7 mouse cellular contexts compared by ENCODE assay signal in the genomic region with DNA sequence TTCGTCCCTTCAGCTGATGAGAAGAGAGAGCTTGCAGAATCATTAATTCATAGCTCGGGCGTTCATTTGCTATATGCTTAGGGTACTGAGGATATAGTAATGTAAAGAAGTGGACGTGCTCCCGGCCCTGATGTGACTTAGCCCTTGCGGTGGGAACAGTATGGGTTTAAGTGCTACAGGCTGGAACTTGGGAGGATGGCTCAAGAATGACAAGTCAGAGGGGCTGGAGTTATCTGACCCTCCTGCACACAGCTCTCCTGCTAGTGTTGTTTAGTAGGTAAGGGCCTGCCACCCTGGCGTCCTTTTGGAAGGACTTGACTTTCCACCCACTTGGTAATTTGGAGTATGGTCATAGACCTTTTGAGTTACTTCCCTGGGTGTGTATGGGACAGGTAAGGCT. TPM values are rescaled to one million over a fixed set of nuclear protein-coding genes. Genes with fewer than 3 reads are reported as not detected.
DNase-seq lines count a peak whose midpoint lies in the region; ATAC-seq and TF ChIP-seq lines count a peak whose summit lies in the region.

No protein-coding gene starts in this region.

- H3K9ac ChIP-seq in limb, embryonic 14.5 days (ENCODE audit: low read depth, low read length, severe bottlenecking), result peak overlapping the region; percentile 95
- H3K9ac ChIP-seq in stomach, embryonic 16.5 days (ENCODE audit: low read length), result peak overlapping the region; percentile 93

- no peak for TF ChIP-seq POLR2A in limb, embryonic 14.5 days (IDR thresholded peaks at IDR 0.05; ENCODE audit: borderline replicate concordance, extremely low read depth, insufficient read depth, insufficient read length)

- DNase-seq in limb, embryonic 14.5 days (ENCODE audit: low spot score), result no peak
- DNase-seq in adrenal gland, postnatal 4 days (ENCODE audit: low spot score in 2 of 2), result no peak
- DNase-seq in adrenal gland, adult 18-20 months (ENCODE audit: low spot score in 2 of 2), result no peak

- H3K4me1 ChIP-seq in megakaryocyte, embryonic 14.5 days, result peaks cover 68% of the 10 kb centered on the region
- H3K4me1 ChIP-seq in limb, embryonic 14.5 days (ENCODE audit: control insufficient read depth, insufficient read depth, low read length), result peaks cover 23% of the 10 kb centered on the region
- peaks cover 39% of the 10 kb centered on the region for H3K4me1 ChIP-seq in stomach, embryonic 16.5 days (ENCODE audit: control insufficient read depth, insufficient read depth, low read length)

- no peaks in the 10 kb centered on the region for H3K27me3 ChIP-seq in megakaryocyte, embryonic 14.5 days (replicated peaks)
- no peaks in the 10 kb centered on the region for H3K27me3 ChIP-seq in limb, embryonic 14.5 days (ENCODE audit: control insufficient read depth, insufficient read depth, low read length)
- no peaks in the 10 kb centered on the region for H3K27me3 ChIP-seq in stomach, embryonic 16.5 days (ENCODE audit: control insufficient read depth, insufficient read depth, low read length)

- 36% methylated on average over 7 of the region's 7 CpGs for WGBS in limb, embryonic 14.5 days
- 31% methylated on average over 7 of the region's 7 CpGs for WGBS in stomach, embryonic 16.5 days

- H3K4me2 ChIP-seq in limb, embryonic 14.5 days (replicated peaks; ENCODE audit: low read depth, low read length, severe bottlenecking), result peak overlapping the region; percentile 96
- peak overlapping the region; percentile 94 for H3K4me2 ChIP-seq in stomach, embryonic 16.5 days (ENCODE audit: low read depth, low read length)

- H3K9me3 ChIP-seq in megakaryocyte, embryonic 14.5 days, result 0 out of 2 replicates have a peak, but pooled peaks cover 2% of the 10 kb centered on the region
- H3K9me3 ChIP-seq in limb, embryonic 14.5 days (ENCODE audit: control insufficient read depth, low read length), result no peaks in the 10 kb centered on the region
- H3K9me3 ChIP-seq in stomach, embryonic 16.5 days (replicated peaks; ENCODE audit: control insufficient read depth, low read length), result no peaks in the 10 kb centered on the region; the same call in 1 of the 2 replicates

- ATAC-seq in megakaryocyte, adult 5-6 weeks (ENCODE audit: poor library complexity, severe bottlenecking), result no peak
- peak; percentile 3; the same call in 1 of the 2 replicates for ATAC-seq in erythroid progenitor cell, adult 5-6 weeks (replicated peaks; ENCODE audit: low FRiP score, poor library complexity, severe bottlenecking)
- no peak for ATAC-seq in limb, embryonic 14.5 days (ENCODE audit: low FRiP score, low read depth)
- no peak for ATAC-seq in stomach, embryonic 16.5 days (ENCODE audit: insufficient read depth, low FRiP score)

- H3K4me3 ChIP-seq in megakaryocyte, embryonic 14.5 days (replicated peaks), result peak overlapping the region; percentile 98
- H3K4me3 ChIP-seq in limb, embryonic 14.5 days (replicated peaks; ENCODE audit: low read length), result peak overlapping the region; percentile 88
- peak overlapping the region; percentile 92 for H3K4me3 ChIP-seq in stomach, embryonic 16.5 days (replicated peaks; ENCODE audit: low read length)

- H3K36me3 ChIP-seq in megakaryocyte, embryonic 14.5 days (replicated peaks; ENCODE audit: low read length), result peaks cover 24% of the 10 kb centered on the region
- H3K36me3 ChIP-seq in limb, embryonic 14.5 days (ENCODE audit: control insufficient read depth, insufficient read depth, low read length), result no peaks in the 10 kb centered on the region
- no peaks in the 10 kb centered on the region for H3K36me3 ChIP-seq in stomach, embryonic 16.5 days (ENCODE audit: control insufficient read depth, insufficient read depth, low read length)

- no peak overlapping the region for H3K27ac ChIP-seq in limb, embryonic 14.5 days (replicated peaks; ENCODE audit: low read depth, low read length)
- peak overlapping the region; percentile 92 for H3K27ac ChIP-seq in stomach, embryonic 16.5 days (ENCODE audit: low read length)

RNA-seq across cellular contexts. Expression of a gene that starts 0.9 kb away (rescaled TPM):
- 2.9 and 6.8 TPM in 2 replicates for polyA plus RNA-seq in megakaryocyte, embryonic 14.5 days (2012; ENCODE audit: insufficient read depth, low replicate concordance)
- 107 and 111 TPM in 2 replicates for total RNA-seq in megakaryocyte, adult 5-6 weeks (2015)
- 93.2 and 110 TPM in 2 replicates for total RNA-seq in megakaryocyte, adult 5-6 weeks (2017)
- 292 and 362 TPM in 2 replicates for total RNA-seq in erythroid progenitor cell, adult 5-6 weeks (2015; ENCODE audit: low replicate concordance)
- 249 and 315 TPM in 2 replicates for total RNA-seq in erythroid progenitor cell, adult 5-6 weeks (2017; ENCODE audit: low replicate concordance)
- 40.8 and 45.6 TPM in 2 replicates for polyA plus RNA-seq in limb, embryonic 14.5 days (2012; rRNA removed)
- polyA plus RNA-seq in limb, embryonic 14.5 days (2014; fragmentation: Nextera tagmentation; extraction: Ambion mirVana), result 106 and 113 TPM in 2 replicates
- polyA plus RNA-seq in stomach, embryonic 16.5 days (2015; fragmentation: Nextera tagmentation; extraction: Ambion mirVana), result 145 and 150 TPM in 2 replicates
- total RNA-seq in adrenal gland, postnatal 4 days (2021), result 100 to 1,000 TPM; 157 to 162 TPM
- total RNA-seq in adrenal gland, adult 18-20 months (2021), result 100 to 1,000 TPM; 219 to 247 TPM

RNA-seq across cellular contexts. Expression of a gene that starts 18.7 kb away (rescaled TPM):
- polyA plus RNA-seq in megakaryocyte, embryonic 14.5 days (2012; ENCODE audit: insufficient read depth, low replicate concordance), result not detected in 2 replicates
- not detected in 2 replicates for total RNA-seq in megakaryocyte, adult 5-6 weeks (2015)
- total RNA-seq in megakaryocyte, adult 5-6 weeks (2017), result not detected in 2 replicates
- not detected in 2 replicates for total RNA-seq in erythroid progenitor cell, adult 5-6 weeks (2015; ENCODE audit: low replicate concordance)
- not detected in 2 replicates for total RNA-seq in erythroid progenitor cell, adult 5-6 weeks (2017; ENCODE audit: low replicate concordance)
- not detected in 2 replicates for polyA plus RNA-seq in limb, embryonic 14.5 days (2012; rRNA removed)
- polyA plus RNA-seq in limb, embryonic 14.5 days (2014; fragmentation: Nextera tagmentation; extraction: Ambion mirVana), result not detected in 2 replicates
- polyA plus RNA-seq in stomach, embryonic 16.5 days (2015; fragmentation: Nextera tagmentation; extraction: Ambion mirVana), result not detected in 2 replicates
- not detected for total RNA-seq in adrenal gland, postnatal 4 days (2021)
- not detected for total RNA-seq in adrenal gland, adult 18-20 months (2021)

RNA-seq across cellular contexts. Expression of a gene that starts 41.1 kb away (rescaled TPM):
- 55.0 and 266 TPM in 2 replicates for polyA plus RNA-seq in megakaryocyte, embryonic 14.5 days (2012; ENCODE audit: insufficient read depth, low replicate concordance)
- 122 and 132 TPM in 2 replicates for total RNA-seq in megakaryocyte, adult 5-6 weeks (2015)
- 88.3 and 104 TPM in 2 replicates for total RNA-seq in megakaryocyte, adult 5-6 weeks (2017)
- total RNA-seq in erythroid progenitor cell, adult 5-6 weeks (2015; ENCODE audit: low replicate concordance), result 50.3 and 60.2 TPM in 2 replicates
- total RNA-seq in erythroid progenitor cell, adult 5-6 weeks (2017; ENCODE audit: low replicate concordance), result 35.0 and 38.0 TPM in 2 replicates
- polyA plus RNA-seq in limb, embryonic 14.5 days (2012; rRNA removed), result 158 and 183 TPM in 2 replicates
- polyA plus RNA-seq in limb, embryonic 14.5 days (2014; fragmentation: Nextera tagmentation; extraction: Ambion mirVana), result 301 and 309 TPM in 2 replicates
- 218 and 251 TPM in 2 replicates for polyA plus RNA-seq in stomach, embryonic 16.5 days (2015; fragmentation: Nextera tagmentation; extraction: Ambion mirVana)
- total RNA-seq in adrenal gland, postnatal 4 days (2021), result 100 to 1,000 TPM; 108 to 118 TPM
- total RNA-seq in adrenal gland, adult 18-20 months (2021), result 100 to 1,000 TPM; 145 to 155 TPM

RNA-seq across cellular contexts. Expression of a gene that starts 41.2 kb away (rescaled TPM):
- polyA plus RNA-seq in megakaryocyte, embryonic 14.5 days (2012; ENCODE audit: insufficient read depth, low replicate concordance), result 1.1 and 4.6 TPM in 2 replicates
- total RNA-seq in megakaryocyte, adult 5-6 weeks (2015), result 34.7 and 37.1 TPM in 2 replicates
- total RNA-seq in megakaryocyte, adult 5-6 weeks (2017), result 80.2 and 97.7 TPM in 2 replicates
- 26.3 and 28.1 TPM in 2 replicates for total RNA-seq in erythroid progenitor cell, adult 5-6 weeks (2015; ENCODE audit: low replicate concordance)
- 61.9 and 69.3 TPM in 2 replicates for total RNA-seq in erythroid progenitor cell, adult 5-6 weeks (2017; ENCODE audit: low replicate concordance)
- 19.1 and 19.5 TPM in 2 replicates for polyA plus RNA-seq in limb, embryonic 14.5 days (2012; rRNA removed)
- polyA plus RNA-seq in limb, embryonic 14.5 days (2014; fragmentation: Nextera tagmentation; extraction: Ambion mirVana), result 44.5 and 49.2 TPM in 2 replicates
- polyA plus RNA-seq in stomach, embryonic 16.5 days (2015; fragmentation: Nextera tagmentation; extraction: Ambion mirVana), result 29.1 and 30.0 TPM in 2 replicates
- 10 to 100 TPM; 70.2 to 80.9 TPM for total RNA-seq in adrenal gland, postnatal 4 days (2021)
- total RNA-seq in adrenal gland, adult 18-20 months (2021), result 10 to 100 TPM; 42.0 to 68.8 TPM
